Mouse (Mus musculus): ENCODE results near the gene Cip2a. TPM values are rescaled to one million over a fixed set of nuclear protein-coding genes. Genes with fewer than 3 reads are reported as not detected.

The Cip2a gene
- polyA plus RNA-seq, 1 experiment from 2014 or later, result 4.3 TPM

- Histone ChIP-seq H3K4me2 (no peak overlapping the region), H3K9me3 (replicated peaks) (no peaks in the 10 kb centered on the region), H3K27me3 (replicated peaks) (no peaks in the 10 kb centered on the region), H3K4me1 (no peaks in the 10 kb centered on the region), H3K4me3 (replicated peaks) (no peak overlapping the region), H3K27ac (replicated peaks) (no peak overlapping the region), H3K9ac (replicated peaks) (no peak overlapping the region), H3K36me3 (no peaks in the 10 kb centered on the region)
- WGBS, result 65% methylated on average over 4 of the region's 4 CpGs
- ATAC-seq (ENCODE audit: low FRiP score), result peak; percentile 11; the same call in 1 of the 2 replicates
Observed at GRCm38 (mm10) chr16:49035852-49036251, 41.9 kb downstream of the Cip2a start.

- H3K36me3 ChIP-seq, result no peaks in the 10 kb centered on the region
- ATAC-seq (ENCODE audit: low FRiP score), result no peak
- 83% methylated on average over 4 of the region's 4 CpGs for WGBS
Observed at GRCm38 (mm10) chr16:49037771-49038170, 43.8 kb downstream of the Cip2a start.

GRCm38 (mm10) chr16:49040554-49041221 lies 46.7 kb downstream of the Cip2a start:
- Histone ChIP-seq H3K27me3 (replicated peaks) (no peaks in the 10 kb centered on the region), H3K36me3 (no peaks in the 10 kb centered on the region), H3K9me3 (replicated peaks) (no peaks in the 10 kb centered on the region), H3K4me3 (replicated peaks) (no peak overlapping the region), H3K9ac (replicated peaks) (no peak overlapping the region), H3K4me2 (no peak overlapping the region), H3K4me1 (no peaks in the 10 kb centered on the region), H3K27ac (replicated peaks) (no peak overlapping the region)
- WGBS, result 87% methylated on average over 3 of the region's 3 CpGs
- ATAC-seq (ENCODE audit: low FRiP score), result no peak

More at GRCm38 (mm10) chr16:49037771-49038170, 43.8 kb downstream of the Cip2a start:
- Histone ChIP-seq H3K4me3 (replicated peaks) (no peak overlapping the region), H3K4me2 (no peak overlapping the region), H3K9me3 (replicated peaks) (no peaks in the 10 kb centered on the region), H3K27me3 (replicated peaks) (no peaks in the 10 kb centered on the region), H3K27ac (replicated peaks) (no peak overlapping the region), H3K4me1 (no peaks in the 10 kb centered on the region), H3K9ac (replicated peaks) (no peak overlapping the region)

- Histone ChIP-seq H3K9me3 (replicated peaks) (no peaks in the 10 kb centered on the region), H3K36me3 (no peaks in the 10 kb centered on the region), H3K27ac (replicated peaks) (no peak overlapping the region), H3K4me2 (no peak overlapping the region), H3K9ac (replicated peaks) (no peak overlapping the region), H3K4me1 (no peaks in the 10 kb centered on the region), H3K27me3 (replicated peaks) (no peaks in the 10 kb centered on the region), H3K4me3 (replicated peaks) (no peak overlapping the region)
- no peak for ATAC-seq (ENCODE audit: low FRiP score)
Observed at GRCm38 (mm10) chr16:49049214-49049613, 55.2 kb downstream of the Cip2a start.

GRCm38 (mm10) chr16:49057186-49057585 lies 63.2 kb downstream of the Cip2a start, which contains the start of gene Myh15:
Gene Myh15, plus strand, starts transcription at chr16:49057486.
- H3K4me3 ChIP-seq (replicated peaks), result no peak within 1 kb of the TSS
- H3K4me1 ChIP-seq, result no peaks in the 10 kb centered on the region
- no peaks in the 10 kb centered on the region for H3K36me3 ChIP-seq
- ATAC-seq (ENCODE audit: low FRiP score), result no peak
- 94% methylated on average over 1 of the region's 1 CpGs for WGBS
- H3K27me3 ChIP-seq (replicated peaks), result no peaks in the 10 kb centered on the region
- H3K27ac ChIP-seq (replicated peaks), result no peak within 1 kb of the TSS
- no peaks in the 10 kb centered on the region for H3K9me3 ChIP-seq (replicated peaks)
- H3K9ac ChIP-seq (replicated peaks), result no peak within 1 kb of the TSS
- H3K4me2 ChIP-seq, result no peak within 1 kb of the TSS

Other genes with a start within 250 kb of the Cip2a start
- gene Trat1, start 222.2 kb upstream of the Cip2a start, polyA plus RNA-seq (2015; fragmentation: Nextera tagmentation; extraction: Ambion mirVana), result 0.26 and 5.2 TPM in 2 replicates
- gene Retnlb, start 177.3 kb upstream of the Cip2a start, polyA plus RNA-seq (2015; fragmentation: Nextera tagmentation; extraction: Ambion mirVana), result not detected in 2 replicates
- gene Retnla, start 151.6 kb upstream of the Cip2a start, polyA plus RNA-seq (2015; fragmentation: Nextera tagmentation; extraction: Ambion mirVana), result not detected in 2 replicates
- 0.37 and 1.2 TPM in 2 replicates for gene Retnlg, start 121.6 kb upstream of the Cip2a start, polyA plus RNA-seq (2015; fragmentation: Nextera tagmentation; extraction: Ambion mirVana)
- 52.1 and 57.5 TPM in 2 replicates for gene Dzip3, start within 50 bp of the Cip2a start, polyA plus RNA-seq (2015; fragmentation: Nextera tagmentation; extraction: Ambion mirVana)
- 0.05 and 0.10 TPM in 2 replicates for gene Myh15, start 63.3 kb downstream of the Cip2a start, polyA plus RNA-seq (2015; fragmentation: Nextera tagmentation; extraction: Ambion mirVana)